In the genomic region with DNA sequence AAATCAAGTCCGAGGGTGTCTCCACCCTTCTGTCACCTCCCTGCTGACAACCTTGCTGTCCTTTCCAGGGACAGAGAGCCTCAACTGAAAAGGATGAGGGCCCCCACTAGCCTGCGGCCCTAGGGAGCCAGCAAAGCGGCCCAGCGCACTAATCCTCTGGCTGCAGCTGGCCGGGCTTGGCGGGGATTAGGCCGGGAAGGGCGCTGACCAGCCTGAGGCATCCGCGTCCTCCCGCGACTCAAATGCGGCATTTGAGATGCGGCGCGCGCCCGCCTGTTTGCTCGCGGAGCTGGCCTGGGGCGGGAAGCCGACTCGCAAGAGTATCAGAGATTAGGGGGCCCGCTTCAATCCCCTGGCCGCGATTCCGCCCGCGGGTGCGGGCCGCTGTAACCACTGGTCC, we compare ENCODE assay signal across 9 mouse cellular contexts. TPM values are rescaled to one million over a fixed set of nuclear protein-coding genes. Genes with fewer than 3 reads are reported as not detected.
DNase-seq lines count a peak whose midpoint lies in the region; ATAC-seq lines count a peak whose summit lies in the region.
"Had no signal": no experiment of that assay in that cellular context is flagged by ENCODE, and none has a peak within 500 bp of the region (broad histone marks: within the 10 kb centered on the region; RNA-seq: fewer than 3 reads in every experiment).

No protein-coding gene starts in this region.

- H3K27me3 ChIP-seq in heart, embryonic 14.5 days (ENCODE audit: control insufficient read depth, insufficient read depth, low read length): peaks cover 37% of the 10 kb centered on the region
- peaks cover 43% of the 10 kb centered on the region for H3K27me3 ChIP-seq in forebrain, embryonic 13.5 days
- H3K27me3 ChIP-seq in midbrain, embryonic 12.5 days: peaks cover 41% of the 10 kb centered on the region

- DNase-seq in heart, postnatal 14 days: no peak
- DNase-seq in Muller cell, postnatal 12 days (ENCODE audit: inconsistent ontology term): peak; percentile 27
- no peak for DNase-seq in T-cell, adult 2 months (ENCODE audit: low spot score)
- no peak for DNase-seq in right cerebral cortex, postnatal 36 days (ENCODE audit: low spot score in 2 of 2)
- no peak for DNase-seq in cerebellum, adult 8-10 months
- DNase-seq: lung, adult 2 months had no signal

- H3K4me3 ChIP-seq in heart, embryonic 14.5 days (ENCODE audit: control insufficient read depth in 1 of 2, insufficient read depth in 1 of 2, low read depth in 1 of 2, low read length in 2 of 2): peak overlapping the region in 1 of 2 experiments; percentile 26; a peak in 2 of 4 replicates
- peak overlapping the region; percentile 29 for H3K4me3 ChIP-seq in forebrain, embryonic 13.5 days
- H3K4me3 ChIP-seq in midbrain, embryonic 12.5 days: peak overlapping the region; percentile 35

- H3K36me3 ChIP-seq in heart, embryonic 14.5 days (ENCODE audit: control insufficient read depth, insufficient read depth, low read length): no peaks in the 10 kb centered on the region
- no peaks in the 10 kb centered on the region for H3K36me3 ChIP-seq in forebrain, embryonic 13.5 days (ENCODE audit: poor library complexity, severe bottlenecking)
- H3K36me3 ChIP-seq in midbrain, embryonic 12.5 days: no peaks in the 10 kb centered on the region

- H3K4me2 ChIP-seq in heart, embryonic 14.5 days (ENCODE audit: low read length): peak overlapping the region; percentile 51
- H3K4me2 ChIP-seq in forebrain, embryonic 13.5 days: peak overlapping the region; percentile 57
- H3K4me2 ChIP-seq in midbrain, embryonic 12.5 days (replicated peaks): peak overlapping the region; percentile 59

- 1% methylated on average over 31 of the region's 31 CpGs for WGBS in heart, embryonic 14.5 days
- WGBS in forebrain, embryonic 13.5 days: 1% methylated on average over 31 of the region's 31 CpGs
- WGBS in midbrain, embryonic 12.5 days: 1% methylated on average over 31 of the region's 31 CpGs

- H3K4me1 ChIP-seq in heart, embryonic 14.5 days (ENCODE audit: control insufficient read depth in 2 of 2, insufficient read depth in 2 of 2, low read length in 2 of 2): peaks cover 2 to 3% of the 10 kb centered on the region in 2 experiments; a peak in 2 of 4 replicates
- peaks cover 7% of the 10 kb centered on the region for H3K4me1 ChIP-seq in forebrain, embryonic 13.5 days
- H3K4me1 ChIP-seq in midbrain, embryonic 12.5 days: peaks cover 16% of the 10 kb centered on the region

- H3K9ac ChIP-seq in heart, embryonic 14.5 days (ENCODE audit: low read length): peak overlapping the region; percentile 12
- H3K9ac ChIP-seq in forebrain, embryonic 13.5 days: peak overlapping the region; percentile 60
- peak overlapping the region; percentile 8; the same call in 1 of the 2 replicates for H3K9ac ChIP-seq in midbrain, embryonic 12.5 days (replicated peaks)

- intact Hi-C loops in heart, postnatal 14 days (cut with DNase I): no loop called here

- no peak for ATAC-seq in heart, embryonic 14.5 days (ENCODE audit: insufficient number of reproducible peaks, insufficient read depth, low FRiP score, low read depth)
- ATAC-seq in forebrain, embryonic 13.5 days: no peak
- peak; percentile 73 for ATAC-seq in midbrain, embryonic 12.5 days (ENCODE audit: low FRiP score, low read depth)

- H3K27ac ChIP-seq in heart, embryonic 14.5 days (replicated peaks in 1 of 2; ENCODE audit: control insufficient read depth in 1 of 2, insufficient read depth in 1 of 2, low read depth in 2 of 2, low read length in 2 of 2): no peak overlapping the region
- no peak overlapping the region for H3K27ac ChIP-seq in forebrain, embryonic 13.5 days
- no peak overlapping the region for H3K27ac ChIP-seq in midbrain, embryonic 12.5 days (replicated peaks)

- H3K9me3 ChIP-seq in heart, embryonic 14.5 days (ENCODE audit: control insufficient read depth, low read length): no peaks in the 10 kb centered on the region
- no peaks in the 10 kb centered on the region for H3K9me3 ChIP-seq in forebrain, embryonic 13.5 days (replicated peaks)
- no peaks in the 10 kb centered on the region for H3K9me3 ChIP-seq in midbrain, embryonic 12.5 days

RNA-seq across cellular contexts. Expression of a gene that starts 14.7 kb away (rescaled TPM):
- polyA plus RNA-seq in heart, embryonic 14.5 days (2014; fragmentation: Nextera tagmentation; extraction: Ambion mirVana): not detected in 2 replicates
- not detected for total RNA-seq in heart, postnatal 14 days (2021)
- not detected in 2 replicates for polyA plus RNA-seq in forebrain, embryonic 13.5 days (2015; fragmentation: Nextera tagmentation; extraction: Ambion mirVana)
- not detected in 2 replicates for polyA plus RNA-seq in midbrain, embryonic 12.5 days (2016; fragmentation: Nextera tagmentation; extraction: Ambion mirVana)
- polyA plus RNA-seq: lung, adult 2 months had no signal

RNA-seq across cellular contexts. Expression of a gene that starts 22.8 kb away (rescaled TPM):
- polyA plus RNA-seq in heart, embryonic 14.5 days (2014; fragmentation: Nextera tagmentation; extraction: Ambion mirVana): 30.5 and 33.5 TPM in 2 replicates
- total RNA-seq in heart, postnatal 14 days (2021): 1 to 10 TPM; 5.1 to 6.6 TPM
- 40.0 and 51.9 TPM in 2 replicates for polyA plus RNA-seq in forebrain, embryonic 13.5 days (2015; fragmentation: Nextera tagmentation; extraction: Ambion mirVana)
- 51.4 and 54.8 TPM in 2 replicates for polyA plus RNA-seq in midbrain, embryonic 12.5 days (2016; fragmentation: Nextera tagmentation; extraction: Ambion mirVana)

RNA-seq across cellular contexts. Expression of a gene that starts 34.6 kb away (rescaled TPM):
- polyA plus RNA-seq in heart, embryonic 14.5 days (2014; fragmentation: Nextera tagmentation; extraction: Ambion mirVana): 36.5 and 42.2 TPM in 2 replicates
- 10 to 100 TPM; 53.9 to 54.0 TPM for total RNA-seq in heart, postnatal 14 days (2021)
- 7.1 and 8.5 TPM in 2 replicates for polyA plus RNA-seq in forebrain, embryonic 13.5 days (2015; fragmentation: Nextera tagmentation; extraction: Ambion mirVana)
- 9.7 and 10.1 TPM in 2 replicates for polyA plus RNA-seq in midbrain, embryonic 12.5 days (2016; fragmentation: Nextera tagmentation; extraction: Ambion mirVana)

RNA-seq across cellular contexts. Expression of a gene that starts 42.3 kb away (rescaled TPM):
- 355 and 372 TPM in 2 replicates for polyA plus RNA-seq in heart, embryonic 14.5 days (2014; fragmentation: Nextera tagmentation; extraction: Ambion mirVana)
- 100 to 1,000 TPM; 134 to 141 TPM for total RNA-seq in heart, postnatal 14 days (2021)
- 668 and 694 TPM in 2 replicates for polyA plus RNA-seq in forebrain, embryonic 13.5 days (2015; fragmentation: Nextera tagmentation; extraction: Ambion mirVana)
- polyA plus RNA-seq in midbrain, embryonic 12.5 days (2016; fragmentation: Nextera tagmentation; extraction: Ambion mirVana): 574 and 582 TPM in 2 replicates

RNA-seq across cellular contexts. Expression of a gene that starts 42.8 kb away (rescaled TPM):
- polyA plus RNA-seq in heart, embryonic 14.5 days (2014; fragmentation: Nextera tagmentation; extraction: Ambion mirVana): 26.0 and 28.8 TPM in 2 replicates
- total RNA-seq in heart, postnatal 14 days (2021): 10 to 100 TPM; 14.3 to 15.5 TPM
- 32.4 and 33.9 TPM in 2 replicates for polyA plus RNA-seq in forebrain, embryonic 13.5 days (2015; fragmentation: Nextera tagmentation; extraction: Ambion mirVana)
- polyA plus RNA-seq in midbrain, embryonic 12.5 days (2016; fragmentation: Nextera tagmentation; extraction: Ambion mirVana): 29.4 and 31.6 TPM in 2 replicates

Comparison
In these comparisons a context has a peak if more than half of its experiments do, and no peak if none do; other contexts are left out.
1. H3K9ac ChIP-seq: peak in every context shown above with its lines; median percentile 60 in forebrain, embryonic 13.5 days; 12 in heart, embryonic 14.5 days; 8 in midbrain, embryonic 12.5 days.